Mouse (Mus musculus): ENCODE data around the gene Slc13a1. TPM values are rescaled to one million over a fixed set of nuclear protein-coding genes. Genes with fewer than 3 reads are reported as not detected.

Gene Slc13a1
- polyA plus RNA-seq, 1 experiment from 2014 or later = 0.23 TPM

DNA sequence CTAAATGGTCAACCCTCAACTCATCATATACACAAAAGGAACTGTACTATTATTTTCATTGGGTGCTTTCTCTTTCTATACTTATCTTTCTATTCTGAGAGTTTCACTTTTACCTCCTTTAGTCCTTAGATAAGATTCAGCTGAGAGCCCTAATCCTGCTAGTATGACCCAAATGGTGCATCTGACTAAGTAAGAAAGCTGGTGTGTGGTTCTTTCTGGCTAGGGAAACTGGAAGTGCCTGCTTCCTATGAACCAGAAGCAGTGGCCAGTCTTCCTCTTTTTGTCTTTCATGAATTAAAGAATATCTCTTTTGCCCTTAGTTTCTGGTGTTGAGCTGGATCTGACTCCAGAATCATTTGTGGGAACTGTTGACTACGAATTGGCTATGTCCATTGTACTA, 8.1 kb downstream of the Slc13a1 start:
- Histone ChIP-seq H3K9ac (replicated peaks) (no peak overlapping the region), H3K27ac (replicated peaks) (no peak overlapping the region), H3K9me3 (no peaks in the 10 kb centered on the region), H3K4me1 (no peaks in the 10 kb centered on the region), H3K36me3 (no peaks in the 10 kb centered on the region), H3K27me3 (no peaks in the 10 kb centered on the region), H3K4me3 (no peak overlapping the region), H3K4me2 (replicated peaks) (no peak overlapping the region)
- 82% methylated on average over 1 of the region's 1 CpGs for WGBS
- ATAC-seq (replicated peaks) = no peak

DNA sequence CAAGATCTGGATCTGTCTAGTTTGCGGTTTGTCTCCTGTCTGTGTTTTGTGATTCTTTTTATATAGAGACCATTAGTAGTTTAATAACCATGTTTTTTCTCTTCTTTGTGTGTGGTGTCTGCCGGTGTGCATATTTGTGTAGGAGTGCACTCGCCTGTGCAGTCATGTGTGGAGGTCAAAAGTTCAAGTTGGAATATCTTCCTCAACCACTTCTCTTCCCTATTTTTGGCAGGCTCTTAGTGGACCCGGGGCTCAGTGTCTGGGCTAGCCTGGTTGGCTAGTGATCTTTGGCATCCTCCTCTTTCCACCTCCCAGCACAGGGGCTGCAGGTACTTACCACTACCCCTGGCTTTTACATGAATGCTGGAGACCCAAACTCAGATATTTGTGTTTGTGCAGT, 13.0 kb downstream of the Slc13a1 start:
- H3K4me3 ChIP-seq = no peak overlapping the region
- ATAC-seq (replicated peaks) = no peak
- H3K4me2 ChIP-seq (replicated peaks) = no peak overlapping the region
- H3K27ac ChIP-seq (replicated peaks) = no peak overlapping the region
- no peaks in the 10 kb centered on the region for H3K27me3 ChIP-seq
- H3K9me3 ChIP-seq = no peaks in the 10 kb centered on the region
- no peaks in the 10 kb centered on the region for H3K4me1 ChIP-seq
- no peaks in the 10 kb centered on the region for H3K36me3 ChIP-seq
- WGBS = 86% methylated on average over 4 of the region's 4 CpGs
- H3K9ac ChIP-seq (replicated peaks) = no peak overlapping the region

DNA sequence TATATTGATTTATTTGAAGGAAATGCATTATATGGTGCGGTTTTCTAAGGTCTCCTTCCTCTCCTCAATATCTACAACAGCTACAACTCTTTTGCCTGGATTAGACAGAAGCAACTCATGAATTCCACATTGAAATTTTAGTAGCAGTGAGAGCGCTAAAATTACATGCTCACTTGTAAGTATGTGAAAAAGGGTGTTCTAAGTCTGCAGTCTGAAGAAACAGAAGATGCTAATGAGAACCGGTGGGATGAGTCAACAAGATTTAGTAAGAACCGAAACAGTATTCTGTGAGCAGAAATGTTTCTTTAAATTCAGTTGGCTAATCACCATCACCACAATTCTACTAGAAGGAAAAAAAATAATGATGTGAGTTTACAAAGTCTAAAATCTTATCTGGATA, 34.9 kb downstream of the Slc13a1 start:
- no peaks in the 10 kb centered on the region for H3K4me1 ChIP-seq
- no peak overlapping the region for H3K9ac ChIP-seq (replicated peaks)
- H3K27ac ChIP-seq (replicated peaks) = no peak overlapping the region
- no peaks in the 10 kb centered on the region for H3K9me3 ChIP-seq
- H3K4me2 ChIP-seq (replicated peaks) = no peak overlapping the region
- 92% methylated on average over 4 of the region's 4 CpGs for WGBS
- no peak for ATAC-seq (replicated peaks)
- H3K27me3 ChIP-seq = no peaks in the 10 kb centered on the region
- H3K36me3 ChIP-seq = no peaks in the 10 kb centered on the region
- H3K4me3 ChIP-seq = no peak overlapping the region

- Histone ChIP-seq H3K4me3 (no peak overlapping the region), H3K4me2 (replicated peaks) (no peak overlapping the region), H3K27ac (replicated peaks) (no peak overlapping the region), H3K9ac (replicated peaks) (no peak overlapping the region), H3K27me3 (no peaks in the 10 kb centered on the region), H3K4me1 (no peaks in the 10 kb centered on the region), H3K36me3 (no peaks in the 10 kb centered on the region), H3K9me3 (no peaks in the 10 kb centered on the region)
- ATAC-seq (replicated peaks) = no peak
These were observed 45.3 kb downstream of the Slc13a1 start for GRCm38 (mm10) chr6:24122632-24123031.

DNA sequence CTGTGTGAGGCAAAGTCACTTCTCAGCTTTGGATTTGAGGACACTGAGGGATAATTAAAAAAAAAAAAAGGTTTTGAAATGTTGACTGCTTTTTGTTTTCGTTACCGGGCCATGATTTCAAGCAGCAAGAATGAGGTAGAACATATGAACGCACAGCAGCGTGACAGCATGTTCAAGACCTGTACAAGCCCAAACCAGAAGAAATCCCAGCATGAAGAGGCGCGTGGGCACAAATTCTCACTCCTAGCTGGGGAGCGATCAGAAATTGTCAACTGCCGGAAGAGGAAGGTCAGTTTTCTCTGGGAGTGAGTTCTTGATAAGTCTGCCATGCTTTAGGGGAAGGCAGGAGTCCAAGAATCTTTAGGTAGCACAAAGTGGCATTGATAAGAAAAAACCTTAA, 56.3 kb downstream of the Slc13a1 start:
- Histone ChIP-seq H3K4me1 (no peaks in the 10 kb centered on the region), H3K4me3 (no peak overlapping the region), H3K4me2 (replicated peaks) (no peak overlapping the region), H3K27ac (replicated peaks) (no peak overlapping the region), H3K9ac (replicated peaks) (no peak overlapping the region), H3K27me3 (no peaks in the 10 kb centered on the region), H3K36me3 (no peaks in the 10 kb centered on the region), H3K9me3 (no peaks in the 10 kb centered on the region)
- ATAC-seq (replicated peaks) = no peak
- WGBS = 95% methylated on average over 8 of the region's 8 CpGs

DNA sequence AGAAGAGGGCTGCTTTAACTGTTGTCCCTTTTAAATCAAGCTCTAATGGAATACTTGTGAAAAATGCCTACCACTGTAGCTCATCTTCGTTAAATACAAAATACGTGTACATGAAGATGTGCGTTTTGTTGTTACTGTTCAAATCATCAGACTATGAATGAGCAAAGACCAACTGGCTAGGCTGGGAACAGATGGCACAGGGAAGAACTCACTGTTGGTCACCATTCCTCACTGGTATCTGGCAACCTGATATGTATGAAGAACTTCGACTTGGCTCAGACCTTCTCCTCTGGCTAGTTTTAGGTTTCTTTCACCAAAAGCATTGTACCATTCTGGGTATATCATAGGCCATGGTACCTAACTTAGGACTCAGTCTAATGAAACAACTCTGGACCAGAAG, 59.4 kb downstream of the Slc13a1 start:
- H3K36me3 ChIP-seq = no peaks in the 10 kb centered on the region
- no peak overlapping the region for H3K27ac ChIP-seq (replicated peaks)
- H3K4me3 ChIP-seq = no peak overlapping the region
- H3K27me3 ChIP-seq = no peaks in the 10 kb centered on the region
- no peaks in the 10 kb centered on the region for H3K9me3 ChIP-seq
- H3K4me1 ChIP-seq = peaks cover 5% of the 10 kb centered on the region
- ATAC-seq (replicated peaks) = no peak
- WGBS = 82% methylated on average over 4 of the region's 4 CpGs
- no peak overlapping the region for H3K4me2 ChIP-seq (replicated peaks)
- no peak overlapping the region for H3K9ac ChIP-seq (replicated peaks)

DNA sequence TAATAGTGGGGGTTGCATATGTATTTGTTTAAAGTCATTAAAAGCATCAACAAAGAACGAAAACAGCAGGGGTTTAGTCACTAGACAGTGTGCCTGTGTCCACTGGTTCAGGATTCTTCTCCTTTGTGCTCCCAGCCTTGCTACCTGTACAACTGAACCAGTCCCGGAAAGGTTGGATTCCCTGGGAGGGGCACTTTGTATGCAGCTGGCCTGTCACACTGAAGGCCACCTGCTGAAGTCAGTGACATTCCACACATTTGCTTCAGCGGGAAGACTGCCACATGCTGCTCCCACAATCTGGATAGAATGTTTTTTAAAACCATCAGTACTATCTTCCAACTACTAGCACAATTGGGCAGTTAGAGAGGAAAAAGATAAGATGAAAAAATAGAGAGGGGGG, 61.7 kb downstream of the Slc13a1 start:
- Histone ChIP-seq H3K27ac (replicated peaks) (no peak overlapping the region), H3K4me3 (no peak overlapping the region), H3K27me3 (no peaks in the 10 kb centered on the region), H3K36me3 (no peaks in the 10 kb centered on the region), H3K9ac (replicated peaks) (no peak overlapping the region), H3K9me3 (no peaks in the 10 kb centered on the region), H3K4me1 (peaks cover 5% of the 10 kb centered on the region), H3K4me2 (replicated peaks) (no peak overlapping the region)
- peak; percentile 53; the same call in 1 of the 2 replicates for ATAC-seq (replicated peaks)
- 16% methylated on average over 3 of the region's 3 CpGs for WGBS

GRCm38 (mm10) chr6:24105681-24106080, 62.2 kb downstream of the Slc13a1 start:
- Histone ChIP-seq H3K27ac (replicated peaks) (no peak overlapping the region), H3K4me1 (peaks cover 5% of the 10 kb centered on the region), H3K36me3 (no peaks in the 10 kb centered on the region), H3K4me2 (replicated peaks) (no peak overlapping the region), H3K4me3 (no peak overlapping the region), H3K27me3 (no peaks in the 10 kb centered on the region), H3K9ac (replicated peaks) (no peak overlapping the region), H3K9me3 (no peaks in the 10 kb centered on the region)
- WGBS = 8% methylated on average over 5 of the region's 5 CpGs
- peak; percentile 53 for ATAC-seq (replicated peaks)

DNA sequence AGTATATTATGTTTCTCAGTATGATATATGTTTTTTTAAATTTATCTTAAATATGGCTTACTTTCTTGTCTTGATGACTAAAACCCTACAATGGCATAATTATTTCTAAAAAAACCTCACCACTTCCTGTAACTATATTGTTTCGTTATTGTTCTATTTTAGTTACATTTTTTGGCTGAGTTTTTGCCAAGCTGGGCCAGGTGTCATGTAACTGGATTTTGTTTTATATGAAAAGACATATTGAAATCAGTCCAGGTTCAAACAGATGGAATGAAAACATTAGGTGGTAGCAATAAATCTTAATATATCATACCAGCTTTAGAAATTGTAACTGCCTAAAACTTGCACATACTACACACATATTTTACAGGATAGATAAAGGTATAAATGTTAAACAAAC, 66.6 kb downstream of the Slc13a1 start:
- no peak overlapping the region for H3K4me2 ChIP-seq (replicated peaks)
- no peak overlapping the region for H3K27ac ChIP-seq (replicated peaks)
- peaks cover 5% of the 10 kb centered on the region for H3K4me1 ChIP-seq
- H3K9ac ChIP-seq (replicated peaks) = no peak overlapping the region
- H3K4me3 ChIP-seq = no peak overlapping the region
- 78% methylated on average over 1 of the region's 1 CpGs for WGBS
- H3K27me3 ChIP-seq = no peaks in the 10 kb centered on the region
- no peak for ATAC-seq (replicated peaks)
- no peaks in the 10 kb centered on the region for H3K9me3 ChIP-seq
- no peaks in the 10 kb centered on the region for H3K36me3 ChIP-seq

GRCm38 (mm10) chr6:24100705-24101104, 67.2 kb downstream of the Slc13a1 start:
- Histone ChIP-seq H3K27me3 (no peaks in the 10 kb centered on the region), H3K27ac (replicated peaks) (no peak overlapping the region), H3K36me3 (no peaks in the 10 kb centered on the region), H3K4me3 (no peak overlapping the region), H3K9me3 (no peaks in the 10 kb centered on the region), H3K4me2 (replicated peaks) (no peak overlapping the region), H3K9ac (replicated peaks) (no peak overlapping the region), H3K4me1 (peaks cover 2% of the 10 kb centered on the region)
- whole genome bisulfite sequencing = 43% methylated on average over 5 of the region's 5 CpGs
- ATAC-seq (replicated peaks) = 0 out of 2 replicates have a peak, but pooled peaks have one; percentile 19

- Histone ChIP-seq H3K4me1 (no peaks in the 10 kb centered on the region), H3K4me3 (no peak overlapping the region), H3K27ac (replicated peaks) (no peak overlapping the region), H3K27me3 (no peaks in the 10 kb centered on the region), H3K9ac (replicated peaks) (no peak overlapping the region), H3K4me2 (replicated peaks) (no peak overlapping the region), H3K9me3 (no peaks in the 10 kb centered on the region), H3K36me3 (no peaks in the 10 kb centered on the region)
- ATAC-seq (replicated peaks) = no peak
These were observed 70.5 kb downstream of the Slc13a1 start for GRCm38 (mm10) chr6:24097400-24097799.

- no peak for ATAC-seq (replicated peaks)
- Histone ChIP-seq H3K9ac (replicated peaks) (no peak overlapping the region), H3K4me1 (no peaks in the 10 kb centered on the region), H3K9me3 (no peaks in the 10 kb centered on the region), H3K4me2 (replicated peaks) (no peak overlapping the region), H3K27ac (replicated peaks) (no peak overlapping the region), H3K4me3 (no peak overlapping the region), H3K27me3 (no peaks in the 10 kb centered on the region), H3K36me3 (no peaks in the 10 kb centered on the region)
- 70% methylated on average over 2 of the region's 2 CpGs for WGBS
These were observed 91.8 kb downstream of the Slc13a1 start for GRCm38 (mm10) chr6:24076089-24076488.

- no peaks in the 10 kb centered on the region for H3K9me3 ChIP-seq
- H3K27me3 ChIP-seq = no peaks in the 10 kb centered on the region
- no peak overlapping the region for H3K4me2 ChIP-seq (replicated peaks)
- H3K27ac ChIP-seq (replicated peaks) = no peak overlapping the region
- no peak overlapping the region for H3K4me3 ChIP-seq
- 71% methylated on average over 4 of the region's 4 CpGs for WGBS
- H3K4me1 ChIP-seq = no peaks in the 10 kb centered on the region
- no peaks in the 10 kb centered on the region for H3K36me3 ChIP-seq
- no peak overlapping the region for H3K9ac ChIP-seq (replicated peaks)
- no peak for ATAC-seq (replicated peaks)
These were observed 95.1 kb downstream of the Slc13a1 start for GRCm38 (mm10) chr6:24072804-24073203.
